Mouse (Mus musculus) lung, postnatal 4 days (tissue): ENCODE results near the gene Neto2.
A peak's percentile ranks its signal among the peaks of the same experiment; 100 is the strongest.

Experiments
- DNase-seq, 2 experiments: peaks; one replicate each; pipeline ENCODE4 v3.0.0; 2021

Gene Neto2

GRCm38 (mm10) chr8:85601741-85602140 lies 99.0 kb downstream of the Neto2 start:
- no peak for DNase-seq

- no peak for DNase-seq
Measured at GRCm38 (mm10) chr8:85597413-85598191, 103.1 kb downstream of the Neto2 start.

DNA sequence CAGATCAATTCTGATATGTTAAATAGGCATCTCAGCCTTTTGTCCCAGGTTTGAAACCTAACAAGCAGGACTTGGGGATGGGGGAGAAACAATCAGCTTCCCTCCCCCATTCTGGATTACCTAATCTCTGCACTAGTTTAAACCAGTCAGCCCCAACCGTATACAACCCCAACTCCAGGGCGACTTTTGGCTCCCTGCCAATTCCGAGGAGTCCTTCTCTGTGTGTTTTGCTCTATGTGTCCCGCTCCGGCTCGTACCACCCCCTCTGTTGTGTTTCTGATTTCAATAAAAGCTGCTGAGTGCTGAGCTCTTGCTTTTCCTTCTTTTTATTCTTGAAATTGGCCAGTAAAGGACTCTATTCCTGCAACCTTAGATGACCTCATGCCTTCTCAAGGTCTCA lies 105.3 kb downstream of the Neto2 start:
- peak; percentile 27 to 35 for DNase-seq

GRCm38 (mm10) chr8:85594983-85595382 lies 105.7 kb downstream of the Neto2 start:
- no peak for DNase-seq

DNA sequence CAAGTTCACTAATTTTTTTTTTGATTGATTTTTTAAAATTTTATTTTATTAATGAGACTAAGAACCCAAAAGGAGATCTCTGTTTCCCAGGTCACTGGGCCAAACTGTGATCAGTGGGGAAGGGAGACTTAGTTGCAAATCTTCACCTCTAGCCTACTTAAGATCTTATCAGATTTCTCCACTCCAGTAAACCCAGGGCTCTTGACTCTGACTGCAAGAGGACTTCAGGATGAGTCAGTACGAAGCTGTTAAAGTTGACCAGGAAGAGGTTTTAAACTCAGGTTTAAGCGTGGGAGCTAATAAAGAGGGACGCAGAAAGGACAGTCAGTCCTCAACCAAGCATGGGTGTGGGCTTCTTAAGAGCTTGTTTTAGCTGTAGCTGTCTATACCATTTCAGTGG lies 107.4 kb downstream of the Neto2 start:
- no peak for DNase-seq

- no peak for DNase-seq
Measured at GRCm38 (mm10) chr8:85591532-85591931, 109.2 kb downstream of the Neto2 start.

GRCm38 (mm10) chr8:85590258-85590657 lies 110.5 kb downstream of the Neto2 start:
- DNase-seq = no peak

DNA sequence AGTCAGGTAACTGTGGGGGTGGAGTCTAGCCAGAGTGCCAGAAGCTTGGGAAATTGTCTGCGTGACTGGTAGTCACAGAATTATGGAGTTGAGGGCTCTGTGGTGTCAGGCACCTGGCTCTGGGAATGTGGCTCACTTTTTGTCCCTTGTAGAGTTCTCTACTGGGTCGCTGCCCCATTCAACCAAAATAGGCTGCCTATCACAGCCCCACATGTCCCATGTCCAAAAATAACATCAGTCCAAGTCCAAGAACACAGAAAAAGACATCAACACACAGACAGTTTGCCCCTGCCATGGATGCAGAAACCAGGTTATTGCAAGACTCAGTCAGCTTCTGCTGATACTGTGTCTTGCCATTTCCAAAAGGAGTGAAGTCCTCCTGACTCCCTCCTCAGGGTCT lies 112.1 kb downstream of the Neto2 start:
- DNase-seq = no peak
